Comparison of ENCODE assay signal across 8 mouse cellular contexts in the genomic region with DNA sequence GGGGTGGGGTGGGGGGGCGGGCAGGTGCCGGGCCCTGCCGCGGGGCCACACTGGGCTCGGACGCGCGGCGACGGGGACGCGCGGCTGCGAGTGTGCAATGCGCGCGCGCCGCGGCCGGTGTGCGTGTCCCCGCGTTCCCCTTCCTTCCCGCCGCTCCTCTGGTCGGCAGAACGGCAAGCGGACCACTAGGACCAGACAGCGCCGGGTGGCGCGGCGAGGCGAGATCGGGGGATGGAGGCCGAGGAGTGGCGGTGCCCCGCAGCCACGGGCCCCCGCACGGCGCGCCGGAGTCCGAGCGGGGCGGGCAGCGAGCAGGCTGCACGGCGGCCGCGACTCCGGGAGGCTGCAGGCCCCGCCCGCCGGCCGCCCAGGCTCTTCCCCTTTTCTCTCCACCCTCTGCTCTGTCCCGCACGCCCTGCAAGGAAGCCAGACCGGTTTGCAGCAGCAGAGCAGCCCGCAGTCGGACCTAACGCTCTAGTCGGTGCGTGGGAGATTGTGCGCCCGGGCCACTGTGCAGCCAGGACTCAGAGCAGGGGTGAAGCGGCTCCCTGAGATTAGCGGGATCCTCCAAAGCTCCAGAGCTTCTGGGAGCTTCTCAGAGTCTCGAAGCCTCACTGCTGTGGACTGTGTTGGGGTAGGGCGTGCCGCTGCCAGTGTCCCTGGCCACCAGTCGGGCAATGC. TPM values are rescaled to one million over a fixed set of nuclear protein-coding genes. Genes with fewer than 3 reads are reported as not detected.
DNase-seq lines count a peak whose midpoint lies in the region; ATAC-seq lines count a peak whose summit lies in the region.

No protein-coding gene starts in this region.

- peak; percentile 88 for DNase-seq in Muller cell, postnatal 12 days (ENCODE audit: inconsistent ontology term)
- DNase-seq in cerebellum, postnatal 10 days, result peak; percentile 81
- peak; percentile 9 to 40 for DNase-seq in frontal cortex, postnatal 14 days (ENCODE audit: low spot score in 2 of 2)
- DNase-seq in layer of hippocampus, postnatal 36 days, result peak; percentile 69 to 79
- DNase-seq in lung, postnatal 36 days, result peak; percentile 73
- peak; percentile 79 for DNase-seq in retina, embryonic 14.5 days (ENCODE audit: low spot score)
- DNase-seq in thymus, postnatal 4 days, result peak; percentile 73

- H3K4me3 ChIP-seq in hindbrain, embryonic 13.5 days, result peak overlapping the region; percentile 80

- ATAC-seq in hindbrain, embryonic 13.5 days (ENCODE audit: low FRiP score), result peak; percentile 90

- peaks cover 24% of the 10 kb centered on the region for H3K4me1 ChIP-seq in hindbrain, embryonic 13.5 days (replicated peaks)

- H3K9me3 ChIP-seq in hindbrain, embryonic 13.5 days, result no peaks in the 10 kb centered on the region

- H3K36me3 ChIP-seq in hindbrain, embryonic 13.5 days, result no peaks in the 10 kb centered on the region

- H3K27me3 ChIP-seq in hindbrain, embryonic 13.5 days, result peaks cover 42% of the 10 kb centered on the region

- peak overlapping the region; percentile 94 for H3K4me2 ChIP-seq in hindbrain, embryonic 13.5 days

- H3K27ac ChIP-seq in hindbrain, embryonic 13.5 days, result peak overlapping the region; percentile 10; the same call in 1 of the 2 replicates

- peak overlapping the region; percentile 85 for H3K9ac ChIP-seq in hindbrain, embryonic 13.5 days

- WGBS in hindbrain, embryonic 13.5 days, result 0% methylated on average over 30 of the region's 74 CpGs

RNA-seq across cellular contexts. Expression of gene Pip5k1b, which starts 0.4 kb away (rescaled TPM):
- polyA plus RNA-seq in hindbrain, embryonic 13.5 days (2015; fragmentation: Nextera tagmentation; extraction: Ambion mirVana), result 1.5 and 1.7 TPM in 2 replicates
- 10 to 100 TPM; 68.7 to 78.5 TPM for total RNA-seq in layer of hippocampus, postnatal 36 days (2021)

Comparison
In these comparisons a context has a peak if more than half of its experiments do, and no peak if none do; other contexts are left out.
1. Peak in every context shown above with its lines: DNase-seq, ATAC-seq, H3K4me3 ChIP-seq and H3K27ac ChIP-seq.
2. DNase-seq: peak in every context shown above with its lines; median percentile 88 in Muller cell, postnatal 12 days; 81 in cerebellum, postnatal 10 days; 79 in retina, embryonic 14.5 days; 74 in layer of hippocampus, postnatal 36 days; 73 in lung, postnatal 36 days; 73 in thymus, postnatal 4 days; 24 in frontal cortex, postnatal 14 days.